Mouse (Mus musculus) lung, embryonic 14.5 days (tissue): ENCODE measurements at regions not wholly inside any gene's neighbourhood (a gene's known extent, or its start where the extent isn't known, plus 50 kb on each side); places are given as distances from the start of the nearest gene placed in this dataset.

Source experiments
- ATAC-seq: fragments of 200-750 bp; cut with Nextera tagmentation; 2 replicates; pipeline ENCODE4 v1.8.0; 2017; ENCODE audit warnings: mild to moderate bottlenecking, moderate TSS enrichment, moderate library complexity; ENCODE audit not compliant: insufficient read depth
- DNase-seq: peaks from one replicate; pipeline ENCODE4 v3.0.0-alpha.2; 2015
- H3K27ac ChIP-seq: fragments of 300-500 bp; sonication (generic); 2 replicates; pipeline ENCODE4 v1.5.1; 2014; ENCODE audit warnings: low read depth, mild to moderate bottlenecking, moderate library complexity
- H3K27me3 ChIP-seq: fragments of 300-500 bp; sonication (generic); 2 replicates; pipeline ENCODE4 v1.6.1; 2014; ENCODE audit warnings: low read length, control low read depth; ENCODE audit not compliant: insufficient read depth
- H3K36me3 ChIP-seq: fragments of 300-500 bp; sonication (generic); 2 replicates; pipeline ENCODE4 v1.6.1; 2014; ENCODE audit warnings: control low read depth; ENCODE audit not compliant: insufficient read depth
- H3K4me1 ChIP-seq: fragments of 300-500 bp; sonication (generic); 2 replicates; pipeline ENCODE4 v1.6.1; 2014; ENCODE audit warnings: antibody characterized with exemption, control low read depth; ENCODE audit not compliant: insufficient read depth
- H3K4me2 ChIP-seq: fragments of 300-500 bp; sonication (generic); 2 replicates; pipeline ENCODE4 v1.6.1; 2014; ENCODE audit warnings: mild to moderate bottlenecking
- H3K4me3 ChIP-seq: fragments of 300-500 bp; sonication (generic); 2 replicates; pipeline ENCODE4 v1.5.1; 2014; ENCODE audit warnings: low read depth, low read length
- H3K9ac ChIP-seq: fragments of 300-500 bp; sonication (generic); 2 replicates; pipeline ENCODE4 v1.6.1; 2014
- H3K9me3 ChIP-seq: fragments of 300-500 bp; sonication (generic); 2 replicates; pipeline ENCODE4 v1.6.1; 2016; ENCODE audit warnings: low read depth, low read length, control low read depth
- CTCF ChIP-seq: IDR thresholded peaks from 2 replicates; pipeline ENCODE4 v1.5.1; 2016; ENCODE audit warnings: antibody characterized with exemption, low read depth
- WGBS: fragments of 180-500 bp; shearing (Covaris S2); extraction: QIAGEN DNeasy Blood & Tissue Kit; methylation state at CpG from one replicate; pipeline ENCODE4 v1.1.7; 2014; 5-methylcytosine and 5-hydroxymethylcytosine counted together

- ATAC-seq: no peak
- H3K36me3 ChIP-seq: no peaks in the 10 kb centered on the region
Observed at GRCm38 (mm10) chr13:59969484-59969883, 146.5 kb upstream of the Tut7 start.

GRCm38 (mm10) chr13:59968584-59969240 is 145.8 kb upstream of the Tut7 start:
- ATAC-seq (no peak), DNase-seq (no peak)
- Histone ChIP-seq H3K36me3 (no peaks in the 10 kb centered on the region), H3K27ac (no peak overlapping the region), H3K9ac (no peak overlapping the region), H3K9me3 (no peaks in the 10 kb centered on the region), H3K4me2 (no peak overlapping the region), H3K27me3 (peaks cover 10% of the 10 kb centered on the region; the same call in 1 of the 2 replicates), H3K4me3 (no peak overlapping the region), H3K4me1 (peaks cover 3% of the 10 kb centered on the region; the same call in 1 of the 2 replicates)
- no peak for TF ChIP-seq CTCF
- 80% methylated on average over 19 of the region's 19 CpGs for WGBS

More at GRCm38 (mm10) chr13:59969484-59969883, 146.5 kb upstream of the Tut7 start:
- no peak overlapping the region for H3K27ac ChIP-seq
- peaks cover 3% of the 10 kb centered on the region; the same call in 1 of the 2 replicates for H3K4me1 ChIP-seq
- H3K27me3 ChIP-seq: peaks cover 10% of the 10 kb centered on the region; the same call in 1 of the 2 replicates
- H3K4me3 ChIP-seq: no peak overlapping the region
- TF ChIP-seq CTCF: no peak
- 65% methylated on average over 3 of the region's 3 CpGs for WGBS
- no peak for DNase-seq
- H3K9me3 ChIP-seq: no peaks in the 10 kb centered on the region
- H3K4me2 ChIP-seq: no peak overlapping the region
- H3K9ac ChIP-seq: no peak overlapping the region

- Histone ChIP-seq H3K4me2 (no peak overlapping the region), H3K36me3 (no peaks in the 10 kb centered on the region), H3K9me3 (no peaks in the 10 kb centered on the region), H3K4me1 (peaks cover 3% of the 10 kb centered on the region), H3K9ac (no peak overlapping the region), H3K4me3 (no peak overlapping the region), H3K27ac (no peak overlapping the region), H3K27me3 (peaks cover 6% of the 10 kb centered on the region; the same call in 1 of the 2 replicates)
- WGBS: 42% methylated on average over 17 of the region's 17 CpGs
- DNase-seq: no peak
- TF ChIP-seq CTCF: no peak
- ATAC-seq: no peak
Observed at GRCm38 (mm10) chr13:59966535-59967255, 143.7 kb upstream of the Tut7 start.

- H3K4me2 ChIP-seq: no peak overlapping the region
- H3K27ac ChIP-seq: no peak overlapping the region
- H3K36me3 ChIP-seq: no peaks in the 10 kb centered on the region
- no peaks in the 10 kb centered on the region; the same call in none of the 2 replicates for H3K4me1 ChIP-seq
- H3K4me3 ChIP-seq: no peak overlapping the region
- H3K9me3 ChIP-seq: no peaks in the 10 kb centered on the region
- no peak overlapping the region for H3K9ac ChIP-seq
- TF ChIP-seq CTCF: no peak
- 96% methylated on average over 2 of the region's 2 CpGs for WGBS
- DNase-seq (no peak), ATAC-seq (no peak)
- peaks cover 6% of the 10 kb centered on the region; the same call in 1 of the 2 replicates for H3K27me3 ChIP-seq
Observed at GRCm38 (mm10) chr13:59964981-59965380, 142.0 kb upstream of the Tut7 start.

- Histone ChIP-seq H3K9ac (no peak overlapping the region), H3K36me3 (no peaks in the 10 kb centered on the region), H3K4me2 (peak overlapping the region; percentile 10; the same call in 1 of the 2 replicates), H3K4me3 (no peak overlapping the region), H3K4me1 (no peaks in the 10 kb centered on the region; the same call in 1 of the 2 replicates), H3K27me3 (no peaks in the 10 kb centered on the region), H3K27ac (no peak overlapping the region), H3K9me3 (no peaks in the 10 kb centered on the region)
- ATAC-seq (peak; percentile 56; the same call in 1 of the 2 replicates), DNase-seq (peak; percentile 59)
- WGBS: 35% methylated on average over 21 of the region's 21 CpGs
- no peak for TF ChIP-seq CTCF
Observed at GRCm38 (mm10) chr13:59962676-59963664, 140.0 kb upstream of the Tut7 start.

- no peak overlapping the region for H3K4me3 ChIP-seq
- H3K27ac ChIP-seq: no peak overlapping the region
- H3K4me2 ChIP-seq: no peak overlapping the region
- WGBS: 37% methylated on average over 2 of the region's 2 CpGs
- H3K36me3 ChIP-seq: no peaks in the 10 kb centered on the region
- no peaks in the 10 kb centered on the region for H3K27me3 ChIP-seq
- no peaks in the 10 kb centered on the region for H3K9me3 ChIP-seq
- H3K9ac ChIP-seq: no peak overlapping the region
- no peaks in the 10 kb centered on the region for H3K4me1 ChIP-seq
- DNase-seq (no peak), ATAC-seq (peak; percentile 80; the same call in 1 of the 2 replicates)
- TF ChIP-seq CTCF: no peak
Observed at GRCm38 (mm10) chr13:59956441-59956840, 133.5 kb upstream of the Tut7 start.
